Mouse (Mus musculus) common myeloid progenitor, adult 5-6 weeks (primary cell): Measurements from ENCODE around the gene Gm7792. TPM values are rescaled to one million over a fixed set of nuclear protein-coding genes. Genes with fewer than 3 reads are reported as not detected.
"Not testable (repeated sequence)": the region's sequence is repeated elsewhere in the genome, so short reads cannot be mapped to it uniquely, and the experiment has no call there.

ENCODE experiments used
- ATAC-seq: replicated peaks from 2 replicates; pipeline ENCODE4 v1.8.0; 2016; ENCODE audit warnings: low read depth, mild to moderate bottlenecking, moderate TSS enrichment, inconsistent platforms; ENCODE audit not compliant: poor library complexity, severe bottlenecking
- total RNA-seq: library from RNA; stranded (forward); fragments of 200-1000, 187-1606 nt; gene quantifications from 2 replicates; pipeline ENCODE4 v1.2.3, GENCODE M21; 2017

The Gm7792 gene
- not detected in 2 replicates for total RNA-seq

DNA sequence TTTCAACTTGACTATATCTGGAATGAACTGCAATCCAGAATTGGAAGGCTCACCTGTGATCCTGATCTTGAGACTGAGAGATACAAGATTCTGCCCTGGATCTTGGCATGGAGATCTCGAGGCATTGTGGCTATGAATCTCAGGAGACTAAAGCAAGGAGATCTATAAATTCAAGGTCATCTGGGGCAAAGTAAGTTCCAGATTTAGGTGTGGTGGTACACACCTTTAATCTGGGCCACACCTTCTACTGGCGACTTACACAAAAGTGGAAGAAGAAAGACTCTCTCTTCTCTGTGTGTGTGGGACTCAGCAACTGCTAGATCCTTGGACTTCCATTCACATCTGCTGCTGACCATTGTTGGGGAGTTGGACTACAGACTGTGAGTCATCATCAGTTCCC is at the start of gene Gm7792:
Gm7792 (plus strand) TSS at position 301 of the 400 bp plus-strand sequence.
- ATAC-seq: not testable (repeated sequence)

Other genes with a start within 250 kb of the Gm7792 start
- gene C87414, start 172.2 kb upstream of the Gm7792 start, total RNA-seq: not detected in 2 replicates
- gene Gm16429, start 85.3 kb downstream of the Gm7792 start, total RNA-seq: not detected in 2 replicates
- gene BC061212, start 226.8 kb downstream of the Gm7792 start, total RNA-seq: not detected in 2 replicates
- gene Gm6351, start 232.6 kb downstream of the Gm7792 start, total RNA-seq: not detected in 2 replicates